Mouse (Mus musculus): ENCODE measurements around the gene Wfdc3. TPM values are rescaled to one million over a fixed set of nuclear protein-coding genes. Genes with fewer than 3 reads are reported as not detected.

The Wfdc3 gene
- total RNA-seq, 4 experiments from 2014 or later: 1.3 to 3.9 (median 2.1) TPM

GRCm38 (mm10) chr2:164776130-164776529 is 30.4 kb upstream of the Wfdc3 start:
- DNase-seq (ENCODE audit: low spot score in 2 of 2): no peak

- DNase-seq (ENCODE audit: low spot score in 2 of 2): no peak
Observed at GRCm38 (mm10) chr2:164773989-164774364, 28.2 kb upstream of the Wfdc3 start.

- DNase-seq (ENCODE audit: low spot score in 2 of 2): no peak
Observed at GRCm38 (mm10) chr2:164773229-164773988, 27.7 kb upstream of the Wfdc3 start.

- DNase-seq (ENCODE audit: low spot score in 2 of 2): no peak
Observed at GRCm38 (mm10) chr2:164771123-164771522, 25.4 kb upstream of the Wfdc3 start.

- no peak for DNase-seq (ENCODE audit: low spot score in 2 of 2)
Observed at GRCm38 (mm10) chr2:164770279-164770678, 24.5 kb upstream of the Wfdc3 start.

- DNase-seq (ENCODE audit: low spot score in 2 of 2): peak; percentile 97 to 98
Observed at GRCm38 (mm10) chr2:164769258-164770037, 23.7 kb upstream of the Wfdc3 start, which contains the start of gene Ube2c. Gene Ube2c (plus strand): TSS chr2:164769898.

GRCm38 (mm10) chr2:164767812-164768540 is 22.2 kb upstream of the Wfdc3 start:
- no peak for DNase-seq (ENCODE audit: low spot score in 2 of 2)

- no peak for DNase-seq (ENCODE audit: low spot score in 2 of 2)
Observed at GRCm38 (mm10) chr2:164765841-164766240, 20.1 kb upstream of the Wfdc3 start.

- no peak for DNase-seq (ENCODE audit: low spot score in 2 of 2)
Observed at GRCm38 (mm10) chr2:164762593-164762992, 16.9 kb upstream of the Wfdc3 start.

- DNase-seq (ENCODE audit: low spot score in 2 of 2): no peak
Observed at GRCm38 (mm10) chr2:164761971-164762370, 16.2 kb upstream of the Wfdc3 start.

- DNase-seq (ENCODE audit: low spot score in 2 of 2): no peak
Observed at GRCm38 (mm10) chr2:164761502-164761901, 15.8 kb upstream of the Wfdc3 start.

- no peak for DNase-seq (ENCODE audit: low spot score in 2 of 2)
Observed at GRCm38 (mm10) chr2:164760059-164760833, 14.5 kb upstream of the Wfdc3 start.

GRCm38 (mm10) chr2:164758692-164759091 is 13.0 kb upstream of the Wfdc3 start:
- no peak for DNase-seq (ENCODE audit: low spot score in 2 of 2)

- no peak for DNase-seq (ENCODE audit: low spot score in 2 of 2)
Observed at GRCm38 (mm10) chr2:164757841-164758240, 12.1 kb upstream of the Wfdc3 start.

GRCm38 (mm10) chr2:164754800-164755199 is 9.1 kb upstream of the Wfdc3 start:
- DNase-seq (ENCODE audit: low spot score in 2 of 2): no peak

- DNase-seq (ENCODE audit: low spot score in 2 of 2): no peak
Observed at GRCm38 (mm10) chr2:164754105-164754504, 8.4 kb upstream of the Wfdc3 start.

- no peak for DNase-seq (ENCODE audit: low spot score in 2 of 2)
Observed at GRCm38 (mm10) chr2:164752454-164752853, 6.7 kb upstream of the Wfdc3 start.

GRCm38 (mm10) chr2:164748991-164749390 is 3.3 kb upstream of the Wfdc3 start:
- no peak for DNase-seq (ENCODE audit: low spot score in 2 of 2)

GRCm38 (mm10) chr2:164748191-164748590 is 2.5 kb upstream of the Wfdc3 start:
- DNase-seq (ENCODE audit: low spot score in 2 of 2): no peak

GRCm38 (mm10) chr2:164746693-164747092 is 962 bp upstream of the Wfdc3 start:
- DNase-seq (ENCODE audit: low spot score in 2 of 2): no peak

- no peak for DNase-seq (ENCODE audit: low spot score in 2 of 2)
Observed at GRCm38 (mm10) chr2:164744987-164745386, 744 bp downstream of the Wfdc3 start.
